Mouse (Mus musculus) embryonic facial prominence, embryonic 10.5 days (tissue): Measurements from ENCODE around the gene Gm9821. TPM values are rescaled to one million over a fixed set of nuclear protein-coding genes. Genes with fewer than 3 reads are reported as not detected.
A peak's percentile ranks its signal among the peaks of the same experiment; 100 is the strongest.

Experiments
- DNase-seq: peaks from one replicate; pipeline ENCODE4 v3.0.0-alpha.2; 2017; ENCODE audit warnings: low spot score
- H3K27ac ChIP-seq: fragments of 300-500 bp; sonication (generic); replicated peaks from 2 replicates; pipeline ENCODE4 v1.5.1; 2016; ENCODE audit warnings: mild to moderate bottlenecking
- H3K27me3 ChIP-seq: fragments of 300-500 bp; sonication (generic); replicated peaks from 2 replicates; pipeline ENCODE4 v1.6.1; 2016; ENCODE audit warnings: low read depth, mild to moderate bottlenecking; ENCODE audit not compliant: poor library complexity, severe bottlenecking
- H3K36me3 ChIP-seq: fragments of 300-500 bp; sonication (generic); replicated peaks from 2 replicates; pipeline ENCODE4 v1.6.1; 2016; ENCODE audit warnings: mild to moderate bottlenecking, moderate library complexity
- H3K4me1 ChIP-seq: fragments of 300-500 bp; sonication (generic); 2 replicates; pipeline ENCODE4 v1.6.1; 2016
- H3K4me3 ChIP-seq: fragments of 300-500 bp; sonication (generic); 2 replicates; pipeline ENCODE4 v1.5.1; 2016; ENCODE audit warnings: mild to moderate bottlenecking, moderate library complexity
- H3K9me3 ChIP-seq: fragments of 300-500 bp; sonication (generic); 2 replicates; pipeline ENCODE4 v1.6.1; 2016; ENCODE audit warnings: mild to moderate bottlenecking
- WGBS: fragments of 180-500 bp; shearing (Covaris S2); methylation state at CpG from one replicate; pipeline ENCODE4 v1.1.7; 2016; 5-methylcytosine and 5-hydroxymethylcytosine counted together
- polyA plus RNA-seq: library from polyadenylated mRNA; unstranded; fragments of >200 nt; fragmentation: Nextera tagmentation; extraction: Ambion mirVana; gene quantifications from 2 replicates; pipeline ENCODE4 v1.2.1, GENCODE M21; 2016

The Gm9821 gene
- polyA plus RNA-seq, 1 experiment from 2014 or later, result 0.41 TPM

DNA sequence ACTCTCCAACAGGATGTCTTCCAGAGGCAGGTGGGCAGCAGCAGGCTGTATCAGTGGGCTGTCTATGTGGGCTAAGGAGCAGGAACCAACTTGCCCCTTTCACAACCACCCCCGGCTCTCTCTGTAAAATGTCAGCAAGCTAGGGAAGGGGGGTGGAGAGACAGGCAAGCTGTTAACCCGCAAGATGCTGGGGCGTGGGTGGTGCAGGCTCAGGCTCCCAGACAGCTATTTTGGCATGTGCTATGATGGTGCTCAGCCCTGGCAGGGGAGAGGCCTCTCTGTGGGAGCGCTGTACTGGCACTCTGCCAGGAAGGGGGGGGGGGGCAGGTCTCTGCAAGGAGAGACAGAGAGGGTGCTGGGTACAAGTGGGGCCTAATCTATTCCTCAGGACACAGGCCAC lies 11.6 kb downstream of the Gm9821 start:
- Histone ChIP-seq H3K27me3 (no peaks in the 10 kb centered on the region), H3K36me3 (peaks cover 29% of the 10 kb centered on the region), H3K4me3 (no peak overlapping the region), H3K27ac (peak overlapping the region; percentile 44), H3K9me3 (no peaks in the 10 kb centered on the region), H3K4me1 (peaks cover 59% of the 10 kb centered on the region)
- WGBS, result 76% methylated on average over 4 of the region's 4 CpGs
- DNase-seq, result no peak

DNA sequence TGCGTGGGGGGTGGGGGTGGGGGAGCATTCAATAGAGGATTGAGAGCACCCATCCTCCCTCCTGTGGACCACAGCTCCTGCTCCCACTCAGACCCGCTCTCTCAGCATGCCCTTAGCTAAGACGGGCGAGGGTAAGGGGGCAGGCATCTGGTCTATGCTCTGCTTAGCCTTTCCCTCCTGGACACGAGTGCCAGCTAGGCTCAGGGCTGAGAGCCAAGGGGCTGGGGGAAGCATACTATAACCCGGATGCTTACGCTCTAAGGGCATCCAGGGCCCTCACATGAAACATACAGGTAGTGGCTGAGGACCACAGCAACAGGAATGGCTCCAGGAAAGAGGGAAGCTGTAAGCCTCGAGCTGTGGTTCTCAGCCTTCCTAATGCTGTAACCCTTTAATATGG lies 12.5 kb downstream of the Gm9821 start:
- Histone ChIP-seq H3K27ac (no peak overlapping the region), H3K27me3 (no peaks in the 10 kb centered on the region), H3K36me3 (peaks cover 29% of the 10 kb centered on the region), H3K4me1 (peaks cover 69% of the 10 kb centered on the region), H3K4me3 (no peak overlapping the region), H3K9me3 (no peaks in the 10 kb centered on the region)
- DNase-seq, result no peak
- WGBS, result 92% methylated on average over 8 of the region's 8 CpGs

DNA sequence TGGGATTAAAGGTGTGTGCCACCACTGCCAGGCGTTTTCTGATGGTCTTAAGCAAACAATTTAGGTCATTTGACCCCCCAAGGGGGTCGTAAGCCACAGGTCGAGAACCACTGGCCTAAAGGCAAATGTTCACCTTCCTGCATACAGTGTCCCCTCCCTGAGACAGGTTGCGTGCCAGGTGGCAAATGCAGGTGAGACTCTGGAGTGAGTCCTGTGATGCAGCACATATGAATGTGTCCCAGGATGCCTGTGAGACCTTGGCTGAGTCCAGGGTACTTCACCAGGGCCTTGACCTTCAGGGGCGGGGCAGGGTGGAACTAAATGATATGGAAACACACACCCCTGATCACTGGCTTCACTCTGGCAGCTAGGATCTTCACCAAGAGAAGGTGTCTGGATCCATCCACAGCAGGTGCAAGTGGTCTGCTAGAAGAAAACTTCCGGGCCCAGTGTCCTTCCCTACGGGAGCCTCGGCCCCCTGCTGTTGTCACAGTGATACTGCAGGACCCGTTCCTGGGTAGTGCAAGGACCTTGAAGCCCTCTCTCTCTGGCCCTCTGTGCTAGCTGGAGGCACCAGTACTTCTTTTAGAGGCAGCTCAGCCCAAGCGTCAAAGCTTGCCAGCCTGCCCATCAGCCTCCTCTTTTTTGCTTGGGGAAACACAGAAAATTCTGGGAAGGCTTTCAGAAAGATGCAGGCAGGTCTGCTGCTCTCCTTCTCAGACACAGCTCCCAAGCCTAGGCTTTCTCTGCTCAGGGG lies 13.4 kb downstream of the Gm9821 start:
- Histone ChIP-seq H3K27me3 (no peaks in the 10 kb centered on the region), H3K4me3 (peak overlapping the region; percentile 12; the same call in 1 of the 2 replicates), H3K4me1 (peaks cover 67% of the 10 kb centered on the region), H3K36me3 (peaks cover 29% of the 10 kb centered on the region), H3K27ac (no peak overlapping the region), H3K9me3 (no peaks in the 10 kb centered on the region)
- 48% methylated on average over 10 of the region's 10 CpGs for WGBS
- peak; percentile 74 for DNase-seq

DNA sequence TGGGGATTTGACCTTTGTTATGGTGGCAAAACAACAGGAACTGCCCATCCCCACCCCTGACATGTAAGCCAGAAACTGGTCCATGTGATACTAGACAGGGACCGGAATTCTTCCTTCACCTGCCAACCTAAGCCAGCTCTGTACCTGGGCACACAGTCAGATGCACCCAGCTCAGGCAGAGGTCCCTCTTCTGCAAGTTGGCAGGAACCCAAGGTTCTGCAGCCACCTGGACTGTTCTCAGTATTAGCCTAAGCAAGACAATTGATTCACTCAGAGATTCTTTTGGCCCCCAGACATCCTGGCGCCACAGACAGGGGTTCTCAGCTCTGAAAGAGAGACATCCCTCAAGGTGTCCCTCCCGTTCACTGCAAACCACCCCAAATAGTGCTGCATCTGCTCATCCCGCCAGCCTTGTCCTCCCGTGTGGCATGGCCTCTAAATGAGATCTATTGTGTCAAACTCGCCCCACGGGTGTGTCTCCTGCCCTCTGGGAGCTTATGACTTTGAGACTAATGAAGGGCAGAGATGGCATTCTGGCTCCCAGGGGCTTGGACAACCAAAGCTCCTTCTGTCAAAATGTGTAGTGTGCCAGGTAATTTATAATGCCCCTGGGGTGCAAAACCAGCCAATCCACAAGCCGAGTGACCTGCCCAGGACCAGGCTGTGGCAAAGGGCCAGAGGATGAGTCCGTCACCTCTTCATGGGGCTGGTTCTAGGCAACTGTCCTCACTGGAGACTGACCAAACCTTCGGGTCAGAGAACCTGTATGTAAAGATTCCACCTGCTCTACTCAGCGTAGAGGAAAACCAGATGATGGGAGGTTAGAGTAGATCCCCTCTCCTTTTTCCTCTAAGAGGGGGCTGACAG lies 14.3 kb downstream of the Gm9821 start:
- peaks cover 5% of the 10 kb centered on the region for H3K27me3 ChIP-seq
- no peak for DNase-seq
- H3K9me3 ChIP-seq, result no peaks in the 10 kb centered on the region
- H3K36me3 ChIP-seq, result peaks cover 29% of the 10 kb centered on the region
- H3K4me1 ChIP-seq, result peaks cover 68% of the 10 kb centered on the region
- no peak overlapping the region for H3K4me3 ChIP-seq
- 82% methylated on average over 11 of the region's 11 CpGs for WGBS
- no peak overlapping the region for H3K27ac ChIP-seq

DNA sequence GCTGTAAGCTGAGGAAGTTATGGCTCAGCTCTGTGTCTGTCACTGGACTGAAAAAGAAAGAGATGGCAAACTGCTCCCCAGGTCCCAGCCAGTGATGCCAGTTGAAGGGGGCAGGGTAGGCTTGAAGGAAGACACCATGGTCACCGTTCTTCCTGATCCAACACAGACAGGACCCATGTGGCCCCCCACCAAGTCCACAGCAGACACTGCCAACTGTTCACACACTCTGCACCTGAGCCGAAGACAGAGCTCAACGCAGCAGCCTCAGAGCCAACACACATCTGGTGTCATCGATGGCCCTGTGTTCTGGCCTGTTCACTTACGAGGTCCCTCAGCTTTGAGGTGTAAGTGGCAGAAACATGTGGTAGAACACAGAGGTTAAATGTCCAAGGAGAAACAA lies 15.0 kb downstream of the Gm9821 start:
- no peak overlapping the region for H3K4me3 ChIP-seq
- H3K9me3 ChIP-seq, result no peaks in the 10 kb centered on the region
- DNase-seq, result no peak
- peaks cover 70% of the 10 kb centered on the region for H3K4me1 ChIP-seq
- WGBS, result 93% methylated on average over 5 of the region's 5 CpGs
- H3K36me3 ChIP-seq, result peaks cover 29% of the 10 kb centered on the region
- H3K27ac ChIP-seq, result no peak overlapping the region
- peaks cover 12% of the 10 kb centered on the region for H3K27me3 ChIP-seq

DNA sequence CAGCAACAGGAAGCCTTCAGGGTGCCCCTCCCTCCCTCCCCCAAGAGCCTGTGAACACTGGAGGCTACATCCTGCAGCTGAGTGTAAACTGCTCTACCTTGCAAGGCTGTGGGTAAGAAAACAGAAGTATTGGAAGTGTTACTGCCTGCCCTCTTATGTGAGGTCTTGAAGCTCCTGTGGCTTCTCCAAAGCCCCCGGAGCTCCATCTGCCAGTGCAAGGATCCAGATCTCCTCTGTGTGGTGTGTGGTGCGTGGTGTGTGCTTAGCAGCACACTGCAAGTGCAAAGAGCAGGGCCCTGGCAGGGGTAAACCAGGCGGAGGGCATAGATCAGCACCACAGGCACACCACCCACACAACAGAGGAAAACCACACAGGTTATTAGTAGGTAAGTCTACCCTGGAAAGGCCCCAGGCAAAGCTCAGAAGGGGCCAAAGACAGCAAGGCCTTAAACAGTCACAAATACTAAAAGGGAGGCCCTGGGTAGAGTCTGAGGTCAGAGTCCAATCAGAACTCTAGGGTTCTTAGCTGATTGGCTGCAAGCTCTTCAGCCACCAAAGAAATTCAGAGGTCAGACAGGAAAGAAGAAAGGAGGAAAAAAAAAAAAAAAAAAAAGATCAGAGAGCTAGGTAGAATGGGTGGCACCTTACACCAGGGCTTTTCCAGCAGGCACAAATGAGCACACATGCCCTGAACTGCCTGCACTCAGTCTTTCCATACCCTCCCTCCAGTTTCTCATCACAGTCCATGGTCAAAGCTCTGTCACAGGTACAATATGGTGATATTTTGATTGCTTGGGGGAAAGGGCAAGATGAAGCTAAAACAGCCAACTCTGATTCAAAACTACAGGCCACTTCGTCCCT lies 16.6 kb downstream of the Gm9821 start:
- DNase-seq, result no peak
- H3K4me1 ChIP-seq, result peaks cover 71% of the 10 kb centered on the region
- peaks cover 26% of the 10 kb centered on the region for H3K27me3 ChIP-seq
- H3K36me3 ChIP-seq, result peaks cover 22% of the 10 kb centered on the region
- peak overlapping the region; percentile 92 for H3K27ac ChIP-seq
- H3K9me3 ChIP-seq, result no peaks in the 10 kb centered on the region
- WGBS, result 61% methylated on average over 4 of the region's 4 CpGs
- peak overlapping the region; percentile 95 for H3K4me3 ChIP-seq

DNA sequence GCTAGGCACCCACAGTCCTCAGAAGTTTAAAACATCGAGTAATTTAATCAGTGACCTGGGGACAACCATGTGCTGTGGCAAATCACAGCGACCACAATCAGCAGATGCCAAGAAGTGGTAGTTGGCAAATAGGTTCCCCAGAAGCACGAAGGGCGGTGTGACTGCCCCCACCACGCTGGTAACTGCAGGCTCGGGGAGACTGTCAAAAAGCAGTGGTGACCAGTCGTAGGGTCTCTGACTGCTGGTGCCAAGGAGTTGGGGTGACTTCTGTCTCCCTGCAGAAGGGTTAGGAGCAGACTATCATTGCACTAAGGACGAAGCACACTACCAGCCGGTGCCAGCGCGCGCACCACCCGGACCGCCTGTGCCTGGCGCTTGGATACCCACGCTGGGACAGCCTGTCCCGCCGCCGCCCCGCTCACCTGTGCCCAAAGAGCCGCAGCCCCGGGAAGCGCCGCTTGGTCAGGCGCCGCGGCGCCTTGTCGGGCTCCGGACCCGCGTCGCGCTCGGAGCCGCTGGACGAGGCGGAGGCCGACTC lies 17.4 kb downstream of the Gm9821 start:
- Histone ChIP-seq H3K4me3 (peak overlapping the region; percentile 95), H3K27me3 (peaks cover 26% of the 10 kb centered on the region), H3K36me3 (peaks cover 18% of the 10 kb centered on the region), H3K27ac (peak overlapping the region; percentile 92), H3K4me1 (peaks cover 66% of the 10 kb centered on the region), H3K9me3 (no peaks in the 10 kb centered on the region)
- under 1% methylated on average over 39 of the region's 39 CpGs for WGBS
- no peak for DNase-seq

DNA sequence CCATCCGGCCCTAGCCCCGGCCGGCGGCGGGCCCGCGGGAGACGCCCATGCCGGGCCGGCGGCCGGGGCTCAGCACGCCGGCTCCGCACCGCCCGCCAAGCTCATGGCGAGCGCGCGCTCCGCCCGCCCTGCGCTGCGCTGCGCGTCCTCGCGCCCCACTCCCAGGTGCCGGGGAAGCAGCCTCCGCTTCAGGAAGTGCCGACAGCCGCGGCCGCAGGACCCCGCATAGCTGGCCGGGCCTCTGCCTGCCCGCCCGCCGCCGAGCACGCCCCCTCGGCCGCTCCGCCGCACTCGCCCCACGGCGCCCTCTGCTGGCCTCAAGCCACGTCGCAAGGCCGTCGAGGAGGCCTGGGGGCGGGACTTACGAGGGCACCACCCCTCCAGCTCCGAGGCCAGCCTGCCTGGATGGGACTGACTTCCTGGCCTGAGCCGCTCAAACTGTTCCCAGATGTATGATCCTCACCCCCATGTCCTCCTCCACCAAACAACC lies 18.0 kb downstream of the Gm9821 start:
- under 1% methylated on average over 57 of the region's 57 CpGs for WGBS
- no peaks in the 10 kb centered on the region for H3K9me3 ChIP-seq
- peaks cover 26% of the 10 kb centered on the region for H3K27me3 ChIP-seq
- H3K4me3 ChIP-seq, result peak overlapping the region; percentile 95
- H3K27ac ChIP-seq, result peak overlapping the region; percentile 92
- DNase-seq, result peak; percentile 98
- peaks cover 16% of the 10 kb centered on the region for H3K36me3 ChIP-seq
- peaks cover 68% of the 10 kb centered on the region for H3K4me1 ChIP-seq

DNA sequence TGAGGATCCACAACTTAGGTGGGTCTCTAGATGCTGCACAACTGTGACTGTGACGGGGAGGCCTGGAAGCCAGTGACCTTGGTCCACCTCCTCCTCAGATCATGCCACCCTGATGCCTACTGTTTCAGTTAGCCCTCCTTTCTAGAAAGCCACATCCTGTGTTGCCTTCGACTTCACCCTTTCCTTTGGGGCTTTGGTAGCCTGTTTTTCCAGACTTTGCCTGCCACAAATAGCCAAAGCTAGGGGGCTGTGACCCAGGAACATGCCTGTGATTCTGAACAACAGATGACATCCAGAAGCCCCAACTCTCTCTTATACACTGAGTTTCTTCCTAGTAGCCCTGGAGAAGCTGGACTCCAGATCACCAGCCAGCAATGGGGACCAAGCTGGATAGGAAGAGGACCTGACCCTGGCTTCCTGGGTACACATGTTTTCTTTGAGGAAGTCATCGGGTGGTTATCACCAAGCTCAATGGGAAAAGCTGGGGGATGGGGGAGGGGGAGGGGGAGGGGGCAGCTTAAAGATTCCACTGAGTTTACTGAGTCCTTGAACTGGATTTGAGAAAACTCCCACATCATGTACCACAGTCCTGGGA lies 19.2 kb downstream of the Gm9821 start:
- peaks cover 11% of the 10 kb centered on the region for H3K36me3 ChIP-seq
- WGBS, result 67% methylated on average over 3 of the region's 3 CpGs
- DNase-seq, result no peak
- H3K27me3 ChIP-seq, result peaks cover 33% of the 10 kb centered on the region
- H3K27ac ChIP-seq, result peak overlapping the region; percentile 92
- H3K4me3 ChIP-seq, result peak overlapping the region; percentile 95
- peaks cover 60% of the 10 kb centered on the region for H3K4me1 ChIP-seq
- H3K9me3 ChIP-seq, result no peaks in the 10 kb centered on the region

DNA sequence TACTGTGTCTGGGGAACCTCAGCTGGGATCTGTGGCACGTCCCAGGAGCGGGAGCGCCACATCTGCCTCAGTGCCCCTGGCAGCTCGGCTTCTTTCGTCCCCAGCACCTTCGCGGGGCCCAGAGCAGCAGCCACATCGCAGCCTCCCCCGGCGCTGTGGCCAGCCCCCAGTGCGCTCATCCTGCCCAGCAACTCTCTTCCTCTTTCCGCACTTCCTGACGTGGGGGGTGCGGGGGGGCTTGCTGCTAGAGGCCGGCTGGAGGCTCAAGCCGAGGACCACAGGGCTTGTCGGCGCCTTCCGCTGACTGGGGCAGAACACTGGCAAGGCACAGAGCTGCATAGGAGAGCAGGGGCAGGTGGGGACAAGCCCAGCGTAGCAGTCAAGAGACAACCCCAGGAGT lies 19.9 kb downstream of the Gm9821 start:
- peak; percentile 68 for DNase-seq
- 13% methylated on average over 20 of the region's 20 CpGs for WGBS
- H3K4me1 ChIP-seq, result peaks cover 53% of the 10 kb centered on the region
- peaks cover 40% of the 10 kb centered on the region for H3K27me3 ChIP-seq
- peaks cover 4% of the 10 kb centered on the region; the same call in 1 of the 2 replicates for H3K36me3 ChIP-seq
- H3K9me3 ChIP-seq, result no peaks in the 10 kb centered on the region
- H3K4me3 ChIP-seq, result peak overlapping the region; percentile 95
- peak overlapping the region; percentile 80 for H3K27ac ChIP-seq

DNA sequence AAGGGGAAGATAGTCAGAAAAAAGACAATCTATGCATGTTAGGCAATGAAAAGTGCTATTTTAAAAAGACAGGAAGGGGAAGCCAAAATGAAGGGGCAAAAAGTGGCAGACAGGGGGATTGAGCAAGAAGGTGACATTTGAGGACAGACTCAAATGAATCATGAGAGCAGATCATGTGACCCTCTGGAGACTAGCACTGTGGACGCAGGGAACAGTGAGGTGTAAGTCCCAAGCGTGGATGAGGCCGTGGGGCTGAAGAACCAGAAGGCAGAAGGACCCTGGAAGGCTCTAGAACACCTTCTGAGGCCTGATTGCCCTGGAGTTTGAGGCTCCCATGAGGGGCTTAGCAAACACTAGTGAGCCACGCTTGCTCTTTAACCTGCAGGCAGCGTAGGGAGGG lies 20.9 kb downstream of the Gm9821 start:
- Histone ChIP-seq H3K9me3 (no peaks in the 10 kb centered on the region), H3K27me3 (peaks cover 49% of the 10 kb centered on the region), H3K4me1 (peaks cover 56% of the 10 kb centered on the region), H3K27ac (no peak overlapping the region), H3K4me3 (no peak overlapping the region), H3K36me3 (no peaks in the 10 kb centered on the region)
- 84% methylated on average over 5 of the region's 5 CpGs for WGBS
- no peak for DNase-seq
